Mouse (Mus musculus) thymus, adult 2 months (tissue): ENCODE results near the gene Mettl23.
"Not testable (repeated sequence)": the region's sequence is repeated elsewhere in the genome, so short reads cannot be mapped to it uniquely, and the experiment has no call there.

Source experiments
- CTCF ChIP-seq: fragments of 200-500 bp; IDR thresholded peaks from 2 replicates; pipeline ENCODE4 v1.5.1; 2012; ENCODE audit warnings: mild to moderate bottlenecking, control low read depth, low read length, moderate library complexity, borderline replicate concordance; ENCODE audit not compliant: control insufficient read depth, poor library complexity, insufficient read depth; ENCODE audit errors: extremely low read depth
- POLR2A ChIP-seq: fragments of 200-500 bp; IDR thresholded peaks from 2 replicates; pipeline ENCODE4 v1.6.1; 2012; ENCODE audit warnings: mild to moderate bottlenecking, low read length, control low read depth, moderate library complexity; ENCODE audit not compliant: control insufficient read depth, poor library complexity, insufficient read depth; ENCODE audit errors: extremely low read depth

DNA sequence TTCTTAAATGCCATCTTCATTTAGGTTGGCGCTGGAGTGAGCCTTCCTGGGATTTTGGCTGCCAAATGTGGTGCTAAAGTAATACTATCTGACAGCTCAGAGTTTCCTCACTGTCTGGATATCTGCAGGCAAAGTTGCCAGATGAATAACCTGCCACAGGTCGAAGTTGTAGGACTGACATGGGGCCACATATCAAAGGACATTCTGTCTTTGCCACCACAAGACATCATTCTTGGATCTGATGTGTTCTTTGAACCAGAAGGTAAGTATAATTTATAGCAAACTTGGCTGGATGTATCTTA, 5.8 kb downstream of the Mettl23 start:
- TF ChIP-seq POLR2A, CTCF: not testable (repeated sequence)
